8 mouse cellular contexts compared by ENCODE assay signal in genomic region chr19:10524784-10525105, GRCm38 (mm10). TPM values are rescaled to one million over a fixed set of nuclear protein-coding genes. Genes with fewer than 3 reads are reported as not detected.
A peak's percentile ranks its signal among the peaks of the same experiment; 100 is the strongest.
DNase-seq lines count a peak whose midpoint lies in the region; ATAC-seq and TF ChIP-seq lines count a peak whose summit lies in the region.

No protein-coding gene starts in this region.

- H3K4me2 ChIP-seq in heart, embryonic 15.5 days: peak overlapping the region; percentile 61
- peak overlapping the region; percentile 92 for H3K4me2 ChIP-seq in midbrain, embryonic 11.5 days

- no peak for TF ChIP-seq RAD21 in MEL (IDR thresholded peaks at IDR 0.05; ENCODE audit: low read depth, low read length)

- TF ChIP-seq CTCF in MEL (IDR thresholded peaks at IDR 0.05 in 2 of 3, conservative IDR thresholded peaks at IDR 0.05 in 1 of 3; ENCODE audit: control insufficient read depth in 1 of 3, insufficient read depth in 1 of 3, low read depth in 2 of 3, low read length in 3 of 3, poor library complexity in 1 of 3, severe bottlenecking in 1 of 3): no peak

- 0% methylated on average over 19 of the region's 19 CpGs for WGBS in heart, embryonic 15.5 days
- WGBS in hindbrain, embryonic 10.5 days: 1% methylated on average over 19 of the region's 19 CpGs
- WGBS in midbrain, embryonic 11.5 days: under 1% methylated on average over 19 of the region's 19 CpGs

- no peak for ATAC-seq in heart, embryonic 15.5 days (replicated peaks; ENCODE audit: insufficient number of reproducible peaks, insufficient read depth, low FRiP score, low read depth)
- no peak for ATAC-seq in midbrain, embryonic 11.5 days (ENCODE audit: low FRiP score)

- H3K27ac ChIP-seq in heart, embryonic 15.5 days: peak overlapping the region; percentile 100
- H3K27ac ChIP-seq in MEL (ENCODE audit: control insufficient read depth, low read depth, low read length): peak overlapping the region; percentile 62
- peak overlapping the region; percentile 100 for H3K27ac ChIP-seq in hindbrain, embryonic 10.5 days
- peak overlapping the region; percentile 97 for H3K27ac ChIP-seq in midbrain, embryonic 11.5 days (ENCODE audit: low read depth, low read length)

- H3K27me3 ChIP-seq in heart, embryonic 15.5 days: no peaks in the 10 kb centered on the region
- no peaks in the 10 kb centered on the region for H3K27me3 ChIP-seq in MEL (ENCODE audit: control insufficient read depth in 1 of 2, insufficient read depth in 2 of 2, low read length in 2 of 2)
- no peaks in the 10 kb centered on the region for H3K27me3 ChIP-seq in hindbrain, embryonic 10.5 days (ENCODE audit: insufficient read depth, poor library complexity, severe bottlenecking)
- H3K27me3 ChIP-seq in midbrain, embryonic 11.5 days (ENCODE audit: control insufficient read depth, insufficient read depth, low read length): no peaks in the 10 kb centered on the region

- intact Hi-C loops in heart, postnatal 25 days (cut with DNase I): no loop called here

- H3K4me3 ChIP-seq in heart, embryonic 15.5 days: peak overlapping the region; percentile 100
- H3K4me3 ChIP-seq in MEL (ENCODE audit: control insufficient read depth in 1 of 2, insufficient read depth in 1 of 2, low read depth in 2 of 2, low read length in 2 of 2): peak overlapping the region; percentile 68 to 92
- H3K4me3 ChIP-seq in hindbrain, embryonic 10.5 days: peak overlapping the region; percentile 96
- H3K4me3 ChIP-seq in midbrain, embryonic 11.5 days (ENCODE audit: low read depth, low read length): peak overlapping the region; percentile 97

- peak in 1 of 2 experiments; percentile 87; a peak in 2 of 4 replicates for TF ChIP-seq POLR2A in MEL (IDR thresholded peaks at IDR 0.05; ENCODE audit: control insufficient read depth in 1 of 2, insufficient read depth in 1 of 2, low read depth in 1 of 2, low read length in 2 of 2, poor library complexity in 1 of 2)

- H3K79me2 ChIP-seq in MEL (ENCODE audit: control insufficient read depth, insufficient read depth, low read length, poor library complexity): peaks cover 57% of the 10 kb centered on the region

- H3K4me1 ChIP-seq in heart, embryonic 15.5 days (replicated peaks): peaks cover 32% of the 10 kb centered on the region
- H3K4me1 ChIP-seq in MEL (ENCODE audit: control insufficient read depth in 1 of 2, insufficient read depth in 2 of 2, low read length in 2 of 2): peaks cover 17 to 23% of the 10 kb centered on the region in 2 experiments
- H3K4me1 ChIP-seq in hindbrain, embryonic 10.5 days (replicated peaks): peaks cover 40% of the 10 kb centered on the region
- H3K4me1 ChIP-seq in midbrain, embryonic 11.5 days (ENCODE audit: control insufficient read depth, insufficient read depth, low read length): peaks cover 21% of the 10 kb centered on the region

- no peaks in the 10 kb centered on the region for H3K9me3 ChIP-seq in heart, embryonic 15.5 days (replicated peaks)
- no peaks in the 10 kb centered on the region for H3K9me3 ChIP-seq in MEL (replicated peaks; ENCODE audit: insufficient read depth, low read length)
- H3K9me3 ChIP-seq in hindbrain, embryonic 10.5 days: no peaks in the 10 kb centered on the region
- no peaks in the 10 kb centered on the region for H3K9me3 ChIP-seq in midbrain, embryonic 11.5 days (ENCODE audit: control insufficient read depth, low read length)

- H3K36me3 ChIP-seq in heart, embryonic 15.5 days: peaks cover 13% of the 10 kb centered on the region
- peaks cover 17 to 45% of the 10 kb centered on the region in 2 experiments for H3K36me3 ChIP-seq in MEL (ENCODE audit: control insufficient read depth in 1 of 2, insufficient read depth in 2 of 2, low read length in 2 of 2)
- H3K36me3 ChIP-seq in hindbrain, embryonic 10.5 days: peaks cover 31% of the 10 kb centered on the region
- peaks cover 4% of the 10 kb centered on the region for H3K36me3 ChIP-seq in midbrain, embryonic 11.5 days (ENCODE audit: control insufficient read depth, insufficient read depth, low read length)

- no peak for DNase-seq in heart, postnatal 25 days (ENCODE audit: low spot score)
- DNase-seq in MEL (ENCODE audit: low read depth, low spot score): no peak
- no peak for DNase-seq in hindbrain, embryonic 10.5 days (ENCODE audit: low spot score)
- no peak for DNase-seq in midbrain, embryonic 11.5 days (ENCODE audit: low spot score, missing footprints)
- DNase-seq in right cerebral cortex, postnatal 10 days (ENCODE audit: low spot score in 2 of 2): no peak
- no peak for DNase-seq in embryo, embryonic 9.5 days (ENCODE audit: extremely low spot score)
- DNase-seq in right cerebral cortex, adult 2 months (ENCODE audit: low spot score in 2 of 2): no peak

- TF ChIP-seq EP300 in MEL (IDR thresholded peaks at IDR 0.05; ENCODE audit: low read depth in 1 of 2, low read length in 2 of 2): no peak

- peak overlapping the region; percentile 99 for H3K9ac ChIP-seq in heart, embryonic 15.5 days
- H3K9ac ChIP-seq in MEL (ENCODE audit: control insufficient read depth, low read depth, low read length, poor library complexity, severe bottlenecking): peak overlapping the region; percentile 99
- peak overlapping the region; percentile 99 for H3K9ac ChIP-seq in midbrain, embryonic 11.5 days (ENCODE audit: low read length)

TF ChIP-seq in MEL, 35 proteins besides CTCF, POLR2A, EP300 and RAD21 (continues in another document):
- no peak for TF ChIP-seq E2F4 (IDR thresholded peaks at IDR 0.05; ENCODE audit: borderline replicate concordance, low read depth, low read length)
- TF ChIP-seq GATA1 (IDR thresholded peaks at IDR 0.05; ENCODE audit: low read depth, low read length): no peak
- TF ChIP-seq USF1 (IDR thresholded peaks at IDR 0.05; ENCODE audit: low read depth, low read length): no peak
- TF ChIP-seq MAFK (IDR thresholded peaks at IDR 0.05; ENCODE audit: borderline replicate concordance, low read depth, low read length): no peak
- TF ChIP-seq ZNF384 (IDR thresholded peaks at IDR 0.05; ENCODE audit: low read depth, low read length): no peak
- no peak for TF ChIP-seq USF2 (IDR thresholded peaks at IDR 0.05; ENCODE audit: borderline replicate concordance in 1 of 2, insufficient read depth in 1 of 2, low read depth in 1 of 2, low read length in 2 of 2)
- no peak for TF ChIP-seq HCFC1 (IDR thresholded peaks at IDR 0.05; ENCODE audit: low read depth, low read length)
- TF ChIP-seq MXI1 (IDR thresholded peaks at IDR 0.05; ENCODE audit: low read depth, low read length): peak; percentile 66
- 0 out of 2 replicates have a peak, but pooled peaks have one; percentile 18 for TF ChIP-seq ZC3H11A (IDR thresholded peaks at IDR 0.05; ENCODE audit: low read depth, low read length)
- TF ChIP-seq MAX (IDR thresholded peaks at IDR 0.05; ENCODE audit: low read length): no peak
- no peak for TF ChIP-seq SMC3 (IDR thresholded peaks at IDR 0.05; ENCODE audit: low read depth, low read length)
- peak; percentile 97 for TF ChIP-seq CHD1 (IDR thresholded peaks at IDR 0.05; ENCODE audit: low read depth, low read length)

RNA-seq across cellular contexts. Expression of gene Cpsf7, which starts 0.3 kb away (rescaled TPM):
- polyA plus RNA-seq in heart, embryonic 15.5 days (2015; fragmentation: Nextera tagmentation; extraction: Ambion mirVana): 23.4 and 30.4 TPM in 2 replicates
- total RNA-seq in heart, postnatal 25 days (2021): 10 to 100 TPM; 24.8 to 28.4 TPM
- 36.2 and 36.9 TPM in 2 replicates for total RNA-seq in MEL (2012; rRNA removed)
- 100 to 1,000 TPM in 1 of 2 experiments, 10 to 100 TPM in 1; 69.8 to 183 TPM for polyA plus RNA-seq in MEL (2012; ENCODE audit: insufficient read depth in 1 of 2, insufficient read length in 2 of 2, low read depth in 1 of 2, low replicate concordance in 2 of 2, missing spikeins in 1 of 2)
- 55.4 and 65.4 TPM in 2 replicates for polyA plus RNA-seq in hindbrain, embryonic 10.5 days (2016; fragmentation: Nextera tagmentation; extraction: Ambion mirVana)
- polyA plus RNA-seq in midbrain, embryonic 11.5 days (2014; fragmentation: Nextera tagmentation; extraction: Ambion mirVana): 66.4 and 70.4 TPM in 2 replicates

RNA-seq across cellular contexts. Expression of gene Sdhaf2, which starts 1.2 kb away (rescaled TPM):
- polyA plus RNA-seq in heart, embryonic 15.5 days (2015; fragmentation: Nextera tagmentation; extraction: Ambion mirVana): 45.2 and 49.4 TPM in 2 replicates
- total RNA-seq in heart, postnatal 25 days (2021): 10 to 100 TPM; 71.6 to 72.2 TPM
- 61.2 and 68.5 TPM in 2 replicates for total RNA-seq in MEL (2012; rRNA removed)
- polyA plus RNA-seq in MEL (2012; ENCODE audit: insufficient read depth in 1 of 2, insufficient read length in 2 of 2, low read depth in 1 of 2, low replicate concordance in 2 of 2, missing spikeins in 1 of 2): 10 to 100 TPM in 1 of 2 experiments, not detected in 1; 74.6 TPM
- polyA plus RNA-seq in hindbrain, embryonic 10.5 days (2016; fragmentation: Nextera tagmentation; extraction: Ambion mirVana): 62.4 and 63.2 TPM in 2 replicates
- polyA plus RNA-seq in midbrain, embryonic 11.5 days (2014; fragmentation: Nextera tagmentation; extraction: Ambion mirVana): 59.3 and 63.3 TPM in 2 replicates

RNA-seq across cellular contexts. Expression of gene Tmem216, which starts 31.3 kb away (rescaled TPM):
- polyA plus RNA-seq in heart, embryonic 15.5 days (2015; fragmentation: Nextera tagmentation; extraction: Ambion mirVana): 14.8 and 19.8 TPM in 2 replicates
- total RNA-seq in heart, postnatal 25 days (2021): 1 to 10 TPM; 4.1 to 4.6 TPM
- 38.5 and 48.0 TPM in 2 replicates for total RNA-seq in MEL (2012; rRNA removed)
- polyA plus RNA-seq in MEL (2012; ENCODE audit: insufficient read depth in 1 of 2, insufficient read length in 2 of 2, low read depth in 1 of 2, low replicate concordance in 2 of 2, missing spikeins in 1 of 2): 10 to 100 TPM in 1 of 2 experiments, not detected in 1; 48.1 TPM
- polyA plus RNA-seq in hindbrain, embryonic 10.5 days (2016; fragmentation: Nextera tagmentation; extraction: Ambion mirVana): 59.1 and 61.8 TPM in 2 replicates
- 58.3 and 63.9 TPM in 2 replicates for polyA plus RNA-seq in midbrain, embryonic 11.5 days (2014; fragmentation: Nextera tagmentation; extraction: Ambion mirVana)

RNA-seq across cellular contexts. Expression of gene Ppp1r32, which starts 42.0 kb away (rescaled TPM):
- polyA plus RNA-seq in heart, embryonic 15.5 days (2015; fragmentation: Nextera tagmentation; extraction: Ambion mirVana): 0.13 TPM in 1 of 2 replicates, not detected in the other
- under 1 TPM in 1 of 2 experiments, not detected in 1; 0.21 TPM for total RNA-seq in heart, postnatal 25 days (2021)
- 0.19 and 0.23 TPM in 2 replicates for total RNA-seq in MEL (2012; rRNA removed)
- polyA plus RNA-seq in MEL (2012; ENCODE audit: insufficient read depth in 1 of 2, insufficient read length in 2 of 2, low read depth in 1 of 2, low replicate concordance in 2 of 2, missing spikeins in 1 of 2): under 1 TPM in 1 of 2 experiments, not detected in 1; 0.57 TPM
- polyA plus RNA-seq in hindbrain, embryonic 10.5 days (2016; fragmentation: Nextera tagmentation; extraction: Ambion mirVana): 0.70 and 2.7 TPM in 2 replicates
- 0.21 and 0.48 TPM in 2 replicates for polyA plus RNA-seq in midbrain, embryonic 11.5 days (2014; fragmentation: Nextera tagmentation; extraction: Ambion mirVana)

RNA-seq across cellular contexts. Expression of gene Cyb561a3, which starts 52.2 kb away (rescaled TPM):
- polyA plus RNA-seq in heart, embryonic 15.5 days (2015; fragmentation: Nextera tagmentation; extraction: Ambion mirVana): 15.4 and 21.8 TPM in 2 replicates
- total RNA-seq in heart, postnatal 25 days (2021): 1 to 10 TPM; 9.5 to 10.0 TPM
- 7.6 and 9.0 TPM in 2 replicates for total RNA-seq in MEL (2012; rRNA removed)
- 10 to 100 TPM in 1 of 2 experiments, not detected in 1; 14.3 TPM for polyA plus RNA-seq in MEL (2012; ENCODE audit: insufficient read depth in 1 of 2, insufficient read length in 2 of 2, low read depth in 1 of 2, low replicate concordance in 2 of 2, missing spikeins in 1 of 2)
- 14.2 and 17.0 TPM in 2 replicates for polyA plus RNA-seq in hindbrain, embryonic 10.5 days (2016; fragmentation: Nextera tagmentation; extraction: Ambion mirVana)
- 16.1 and 16.8 TPM in 2 replicates for polyA plus RNA-seq in midbrain, embryonic 11.5 days (2014; fragmentation: Nextera tagmentation; extraction: Ambion mirVana)
